Mouse (Mus musculus) midbrain, embryonic 15.5 days (tissue): ENCODE data around the gene Lats2. TPM values are rescaled to one million over a fixed set of nuclear protein-coding genes. Genes with fewer than 3 reads are reported as not detected.

Experiments
- ATAC-seq: fragments of 200-750 bp; cut with Nextera tagmentation; replicated peaks from 2 replicates; pipeline ENCODE4 v1.8.0; 2017; ENCODE audit warnings: moderate TSS enrichment
- H3K27ac ChIP-seq: fragments of 300-500 bp; sonication (generic); 2 replicates; pipeline ENCODE4 v1.5.1; 2015; ENCODE audit warnings: mild to moderate bottlenecking, inconsistent platforms
- H3K27me3 ChIP-seq: fragments of 300-500 bp; sonication (generic); replicated peaks from 2 replicates; pipeline ENCODE4 v1.6.1; 2015; ENCODE audit warnings: inconsistent platforms
- H3K36me3 ChIP-seq: fragments of 300-500 bp; sonication (generic); replicated peaks from 2 replicates; pipeline ENCODE4 v1.6.1; 2015; ENCODE audit warnings: inconsistent platforms
- H3K4me1 ChIP-seq: fragments of 300-500 bp; sonication (generic); 2 replicates; pipeline ENCODE4 v1.6.1; 2015; ENCODE audit warnings: inconsistent platforms
- H3K4me2 ChIP-seq: fragments of 300-500 bp; sonication (generic); 2 replicates; pipeline ENCODE4 v1.6.1; 2015; ENCODE audit warnings: inconsistent platforms, mild to moderate bottlenecking, moderate library complexity
- H3K4me3 ChIP-seq: fragments of 300-500 bp; sonication (generic); 2 replicates; pipeline ENCODE4 v1.5.1; 2015; ENCODE audit warnings: mild to moderate bottlenecking, inconsistent platforms
- H3K9ac ChIP-seq: fragments of 300-500 bp; sonication (generic); 2 replicates; pipeline ENCODE4 v1.6.1; 2015; ENCODE audit warnings: mild to moderate bottlenecking, inconsistent platforms
- H3K9me3 ChIP-seq: fragments of 300-500 bp; sonication (generic); 2 replicates; pipeline ENCODE4 v1.6.1; 2016; ENCODE audit warnings: inconsistent platforms
- WGBS: fragments of 180-500 bp; shearing (Covaris S2); methylation state at CpG from one replicate; pipeline ENCODE4 v1.1.7; 2015; ENCODE audit warnings: mixed read lengths; 5-methylcytosine and 5-hydroxymethylcytosine counted together
- polyA plus RNA-seq: library from polyadenylated mRNA; unstranded; fragments of >200 nt; fragmentation: Nextera tagmentation; extraction: Ambion mirVana; gene quantifications from 2 replicates; pipeline ENCODE4 v1.2.1, GENCODE M21; 2015

Gene Lats2
- polyA plus RNA-seq, 1 experiment from 2014 or later = 7.6 TPM

- Histone ChIP-seq H3K4me3 (no peak overlapping the region), H3K9me3 (no peaks in the 10 kb centered on the region)
- 85% methylated on average over 5 of the region's 5 CpGs for WGBS
Measured at GRCm38 (mm10) chr14:57687441-57687840, 70.7 kb downstream of the Lats2 start.

DNA sequence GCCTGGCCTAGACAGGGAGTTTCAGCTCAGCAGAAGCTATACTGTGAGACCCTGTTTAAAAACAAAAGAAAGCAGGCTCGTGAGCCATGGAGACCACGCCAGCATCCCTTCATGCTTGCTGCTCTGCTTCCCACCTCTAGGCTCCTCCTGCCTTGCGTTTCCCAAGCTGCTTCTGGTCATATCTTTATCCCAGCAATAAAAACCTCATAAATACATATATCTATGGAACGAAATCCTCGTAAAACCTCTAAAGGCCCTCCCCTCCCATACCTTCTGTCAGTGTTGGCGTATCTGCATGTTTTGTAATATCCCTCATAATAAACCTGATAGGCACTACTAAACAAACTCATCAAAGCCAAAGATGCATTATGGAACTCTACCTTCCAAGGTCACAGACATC lies 71.5 kb downstream of the Lats2 start:
- Histone ChIP-seq H3K9ac (no peak overlapping the region), H3K4me1 (no peaks in the 10 kb centered on the region), H3K9me3 (no peaks in the 10 kb centered on the region), H3K27ac (no peak overlapping the region), H3K36me3 (no peaks in the 10 kb centered on the region), H3K27me3 (no peaks in the 10 kb centered on the region), H3K4me2 (no peak overlapping the region), H3K4me3 (no peak overlapping the region)
- no peak for ATAC-seq
- WGBS = 88% methylated on average over 6 of the region's 6 CpGs

More at GRCm38 (mm10) chr14:57687441-57687840, 70.7 kb downstream of the Lats2 start:
- no peak for ATAC-seq
- no peaks in the 10 kb centered on the region for H3K27me3 ChIP-seq
- H3K9ac ChIP-seq = no peak overlapping the region
- no peak overlapping the region for H3K27ac ChIP-seq
- H3K4me2 ChIP-seq = no peak overlapping the region
- no peaks in the 10 kb centered on the region for H3K4me1 ChIP-seq
- no peaks in the 10 kb centered on the region for H3K36me3 ChIP-seq

- no peak overlapping the region for H3K9ac ChIP-seq
- no peaks in the 10 kb centered on the region for H3K27me3 ChIP-seq
- H3K36me3 ChIP-seq = no peaks in the 10 kb centered on the region
- H3K4me3 ChIP-seq = no peak overlapping the region
- no peak overlapping the region for H3K27ac ChIP-seq
- 10% methylated on average over 1 of the region's 1 CpGs for WGBS
- H3K9me3 ChIP-seq = no peaks in the 10 kb centered on the region
- no peak overlapping the region for H3K4me2 ChIP-seq
- ATAC-seq = no peak
- H3K4me1 ChIP-seq = no peaks in the 10 kb centered on the region
Measured at GRCm38 (mm10) chr14:57684579-57684978, 73.6 kb downstream of the Lats2 start.

DNA sequence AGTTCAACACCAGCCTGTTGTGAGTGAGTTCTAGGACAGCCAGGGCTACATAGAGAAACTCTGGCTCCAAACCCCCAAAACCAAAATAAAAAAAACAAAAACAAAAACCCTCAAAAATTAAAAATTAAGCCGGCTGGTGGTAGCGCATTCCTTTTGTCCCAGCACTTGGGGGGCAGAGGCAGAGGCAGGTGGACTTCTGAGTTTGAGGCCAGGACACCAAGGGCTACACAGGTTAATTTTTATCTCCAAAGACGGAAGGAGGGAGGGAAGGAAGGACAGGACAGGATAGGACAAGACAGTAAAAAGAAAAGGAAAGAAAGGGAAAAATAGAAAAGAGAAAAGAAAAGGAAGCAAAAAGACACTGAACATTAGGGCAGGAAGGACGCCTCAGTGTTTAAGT lies 75.4 kb downstream of the Lats2 start:
- H3K36me3 ChIP-seq = no peaks in the 10 kb centered on the region
- H3K9ac ChIP-seq = no peak overlapping the region
- H3K4me3 ChIP-seq = no peak overlapping the region
- no peak overlapping the region for H3K4me2 ChIP-seq
- WGBS = 90% methylated on average over 4 of the region's 4 CpGs
- no peaks in the 10 kb centered on the region for H3K27me3 ChIP-seq
- H3K27ac ChIP-seq = no peak overlapping the region
- no peaks in the 10 kb centered on the region for H3K9me3 ChIP-seq
- no peak for ATAC-seq
- H3K4me1 ChIP-seq = no peaks in the 10 kb centered on the region

- no peaks in the 10 kb centered on the region for H3K4me1 ChIP-seq
- no peak overlapping the region for H3K9ac ChIP-seq
- H3K4me2 ChIP-seq = no peak overlapping the region
- H3K4me3 ChIP-seq = no peak overlapping the region
- no peaks in the 10 kb centered on the region for H3K9me3 ChIP-seq
- WGBS = 37% methylated on average over 5 of the region's 5 CpGs
- no peaks in the 10 kb centered on the region for H3K36me3 ChIP-seq
- peak; percentile 87 for ATAC-seq
- no peaks in the 10 kb centered on the region for H3K27me3 ChIP-seq
- no peak overlapping the region for H3K27ac ChIP-seq
Measured at GRCm38 (mm10) chr14:57679958-57680535, 78.1 kb downstream of the Lats2 start.

GRCm38 (mm10) chr14:57679523-57679922 lies 78.7 kb downstream of the Lats2 start:
- no peak overlapping the region for H3K4me3 ChIP-seq
- H3K27me3 ChIP-seq = no peaks in the 10 kb centered on the region
- no peak overlapping the region for H3K4me2 ChIP-seq
- no peaks in the 10 kb centered on the region for H3K36me3 ChIP-seq
- ATAC-seq = peak; percentile 41; the same call in 1 of the 2 replicates
- no peaks in the 10 kb centered on the region for H3K4me1 ChIP-seq
- WGBS = 33% methylated on average over 1 of the region's 1 CpGs
- H3K27ac ChIP-seq = no peak overlapping the region
- no peak overlapping the region for H3K9ac ChIP-seq
- H3K9me3 ChIP-seq = no peaks in the 10 kb centered on the region

- no peaks in the 10 kb centered on the region for H3K4me1 ChIP-seq
- H3K27me3 ChIP-seq = no peaks in the 10 kb centered on the region
- H3K9me3 ChIP-seq = no peaks in the 10 kb centered on the region
- WGBS = 40% methylated on average over 2 of the region's 2 CpGs
- no peak overlapping the region for H3K9ac ChIP-seq
- no peak overlapping the region for H3K4me3 ChIP-seq
- no peak for ATAC-seq
- no peaks in the 10 kb centered on the region for H3K36me3 ChIP-seq
- no peak overlapping the region for H3K4me2 ChIP-seq
- no peak overlapping the region for H3K27ac ChIP-seq
Measured at GRCm38 (mm10) chr14:57675481-57675880, 82.7 kb downstream of the Lats2 start.

DNA sequence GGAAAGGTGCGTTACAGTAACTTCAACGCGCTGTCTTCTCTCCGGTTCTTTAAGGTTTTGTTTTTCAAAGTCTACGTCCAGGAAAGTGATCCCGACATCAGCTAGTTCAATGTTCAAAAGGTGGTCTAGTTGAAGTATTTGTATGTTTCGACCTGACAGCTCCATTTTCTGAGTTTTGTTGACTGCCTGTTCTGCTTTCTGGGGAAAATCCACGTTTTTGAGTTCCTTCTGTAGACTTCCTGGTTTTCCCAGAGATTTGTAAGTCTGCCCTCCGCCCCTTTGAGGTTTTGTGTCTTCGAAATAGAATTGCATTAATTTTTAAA lies 92.6 kb downstream of the Lats2 start:
- peaks cover 25% of the 10 kb centered on the region for H3K4me1 ChIP-seq
- H3K27ac ChIP-seq = peak overlapping the region; percentile 97
- H3K9me3 ChIP-seq = no peaks in the 10 kb centered on the region
- peak overlapping the region; percentile 91 for H3K4me2 ChIP-seq
- H3K4me3 ChIP-seq = peak overlapping the region; percentile 62
- no peaks in the 10 kb centered on the region for H3K27me3 ChIP-seq
- H3K36me3 ChIP-seq = no peaks in the 10 kb centered on the region
- ATAC-seq = no peak; the same call in 1 of the 2 replicates
- WGBS = 13% methylated on average over 10 of the region's 10 CpGs
- H3K9ac ChIP-seq = peak overlapping the region; percentile 77

GRCm38 (mm10) chr14:57664822-57665627 lies 93.2 kb downstream of the Lats2 start, which contains the start of gene Xpo4:
TSS of gene Xpo4 (minus strand) at chr14:57665430.
- H3K36me3 ChIP-seq = no peaks in the 10 kb centered on the region
- H3K9me3 ChIP-seq = no peaks in the 10 kb centered on the region
- peak within 1 kb of the TSS; percentile 77 for H3K9ac ChIP-seq
- ATAC-seq = peak; percentile 98
- H3K27me3 ChIP-seq = no peaks in the 10 kb centered on the region
- H3K4me3 ChIP-seq = peak within 1 kb of the TSS; percentile 62
- peaks cover 25% of the 10 kb centered on the region for H3K4me1 ChIP-seq
- peak within 1 kb of the TSS; percentile 91 for H3K4me2 ChIP-seq
- peak within 1 kb of the TSS; percentile 97 for H3K27ac ChIP-seq
- under 1% methylated on average over 79 of the region's 80 CpGs for WGBS

DNA sequence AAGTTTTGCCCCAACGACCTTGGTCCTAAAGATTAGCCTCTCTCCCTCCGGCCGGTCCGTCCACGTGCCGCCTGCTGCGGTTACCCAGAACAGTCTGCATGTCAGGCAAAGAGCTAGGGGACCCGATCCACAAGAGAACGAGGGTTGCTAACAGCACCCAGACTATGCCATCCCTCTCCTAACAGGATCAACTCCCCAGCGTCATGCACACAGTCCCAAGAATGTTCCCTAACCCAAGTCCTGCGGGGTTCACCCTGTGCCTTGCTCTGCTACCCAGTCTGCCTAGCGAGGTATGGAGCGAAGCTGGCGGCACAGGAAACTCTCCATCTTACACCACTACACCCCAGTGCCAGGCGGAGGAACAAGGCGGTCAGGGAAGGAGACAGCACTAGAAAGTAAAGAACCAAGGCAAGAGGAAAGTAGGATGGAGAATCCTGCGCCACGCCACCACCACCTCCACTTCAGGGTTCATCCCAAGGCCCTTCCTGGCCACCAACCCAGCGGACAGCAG lies 93.8 kb downstream of the Lats2 start:
- peak overlapping the region; percentile 62 for H3K4me3 ChIP-seq
- peak; percentile 72 for ATAC-seq
- peak overlapping the region; percentile 97 for H3K27ac ChIP-seq
- no peaks in the 10 kb centered on the region for H3K27me3 ChIP-seq
- peak overlapping the region; percentile 91 for H3K4me2 ChIP-seq
- H3K4me1 ChIP-seq = peaks cover 25% of the 10 kb centered on the region
- WGBS = under 1% methylated on average over 19 of the region's 19 CpGs
- H3K9ac ChIP-seq = peak overlapping the region; percentile 77
- H3K9me3 ChIP-seq = no peaks in the 10 kb centered on the region
- no peaks in the 10 kb centered on the region for H3K36me3 ChIP-seq

DNA sequence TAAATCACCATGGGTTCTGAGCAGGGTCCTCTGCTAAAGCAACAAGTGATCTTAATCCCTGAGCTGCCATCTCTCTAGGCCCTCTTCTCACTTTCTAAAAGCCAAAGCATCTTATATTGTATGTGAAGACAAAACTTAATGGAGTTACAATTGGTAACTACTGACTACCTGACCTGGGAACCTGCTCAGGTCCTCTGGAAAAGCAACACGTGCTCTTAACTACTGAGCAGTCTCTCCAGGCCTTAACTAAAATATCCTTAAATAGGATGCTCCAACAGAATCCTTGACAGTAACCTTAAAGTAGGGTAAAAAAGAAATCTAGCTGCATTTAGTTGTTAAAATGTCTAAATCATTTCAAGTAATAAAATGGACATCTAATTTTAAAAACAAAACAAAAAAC lies 94.6 kb downstream of the Lats2 start:
- H3K4me2 ChIP-seq = peak overlapping the region; percentile 91
- H3K9ac ChIP-seq = no peak overlapping the region
- peaks cover 25% of the 10 kb centered on the region for H3K4me1 ChIP-seq
- peak overlapping the region; percentile 62 for H3K4me3 ChIP-seq
- 33% methylated on average over 1 of the region's 1 CpGs for WGBS
- H3K27ac ChIP-seq = no peak overlapping the region
- no peak for ATAC-seq
- H3K9me3 ChIP-seq = no peaks in the 10 kb centered on the region
- H3K36me3 ChIP-seq = no peaks in the 10 kb centered on the region
- H3K27me3 ChIP-seq = no peaks in the 10 kb centered on the region

- Histone ChIP-seq H3K9me3 (no peaks in the 10 kb centered on the region), H3K36me3 (no peaks in the 10 kb centered on the region), H3K4me1 (0 out of 2 replicates have a peak, but pooled peaks cover 3% of the 10 kb centered on the region), H3K27me3 (no peaks in the 10 kb centered on the region), H3K9ac (no peak overlapping the region), H3K4me3 (no peak overlapping the region), H3K27ac (no peak overlapping the region), H3K4me2 (no peak overlapping the region)
- WGBS = 97% methylated on average over 4 of the region's 4 CpGs
- ATAC-seq = no peak
Measured at GRCm38 (mm10) chr14:57658301-57658700, 99.9 kb downstream of the Lats2 start.
